Mouse (Mus musculus) E14TG2a.4 (cell line): ENCODE measurements around the gene Drc7.

Source experiments
- CTCF ChIP-seq: conservative IDR thresholded peaks from 2 replicates; pipeline ENCODE4 v1.5.1; 2014; ENCODE audit warnings: low read length
- NANOG ChIP-seq: IDR thresholded peaks from 2 replicates; pipeline ENCODE4 v1.6.1; 2014; ENCODE audit warnings: borderline replicate concordance, low read length, mixed read lengths
- POU5F1 ChIP-seq: IDR thresholded peaks from 2 replicates; pipeline ENCODE4 v1.6.1; 2014; ENCODE audit warnings: low read length, borderline replicate concordance

GRCm38 (mm10) chr8:95099009-95099408 is 44.1 kb downstream of the Drc7 start:
- TF ChIP-seq CTCF, result peak; percentile 95
- no peak for TF ChIP-seq POU5F1
- no peak for TF ChIP-seq NANOG
